Mouse (Mus musculus): Measurements from ENCODE around the gene Ttc34. TPM values are rescaled to one million over a fixed set of nuclear protein-coding genes. Genes with fewer than 3 reads are reported as not detected.

Gene Ttc34
- 0.16 TPM in 2 replicates for polyA plus RNA-seq (2012; rRNA removed)

DNA sequence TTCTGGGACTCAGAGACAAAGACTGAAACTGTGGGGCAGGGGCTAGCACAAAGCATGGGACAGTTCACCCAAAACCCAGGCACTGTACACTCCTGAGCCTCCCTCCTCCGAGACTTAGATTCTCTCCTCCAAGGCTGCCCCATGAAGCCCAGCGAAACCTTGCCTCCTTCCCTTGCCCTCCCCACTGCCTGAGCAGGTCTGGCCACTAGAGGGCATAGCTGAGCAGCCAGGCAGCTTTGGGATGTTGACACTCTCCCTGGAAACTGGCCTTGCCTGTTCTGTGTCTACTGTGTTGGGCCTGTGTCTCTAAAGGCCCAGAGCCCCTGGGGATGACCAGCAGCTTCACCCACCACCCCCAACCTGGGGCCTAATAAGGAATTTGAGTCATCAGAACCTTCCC, at the start of gene Ttc34:
Gene Ttc34, plus strand, starts transcription at position 290 of the 400 bp plus-strand sequence.

GRCm38 (mm10) chr4:154869440-154869839, 32.2 kb downstream of the Ttc34 start, which contains the start of gene Mmel1:
Gene Mmel1, plus strand, starts transcription at chr4:154869585.

DNA sequence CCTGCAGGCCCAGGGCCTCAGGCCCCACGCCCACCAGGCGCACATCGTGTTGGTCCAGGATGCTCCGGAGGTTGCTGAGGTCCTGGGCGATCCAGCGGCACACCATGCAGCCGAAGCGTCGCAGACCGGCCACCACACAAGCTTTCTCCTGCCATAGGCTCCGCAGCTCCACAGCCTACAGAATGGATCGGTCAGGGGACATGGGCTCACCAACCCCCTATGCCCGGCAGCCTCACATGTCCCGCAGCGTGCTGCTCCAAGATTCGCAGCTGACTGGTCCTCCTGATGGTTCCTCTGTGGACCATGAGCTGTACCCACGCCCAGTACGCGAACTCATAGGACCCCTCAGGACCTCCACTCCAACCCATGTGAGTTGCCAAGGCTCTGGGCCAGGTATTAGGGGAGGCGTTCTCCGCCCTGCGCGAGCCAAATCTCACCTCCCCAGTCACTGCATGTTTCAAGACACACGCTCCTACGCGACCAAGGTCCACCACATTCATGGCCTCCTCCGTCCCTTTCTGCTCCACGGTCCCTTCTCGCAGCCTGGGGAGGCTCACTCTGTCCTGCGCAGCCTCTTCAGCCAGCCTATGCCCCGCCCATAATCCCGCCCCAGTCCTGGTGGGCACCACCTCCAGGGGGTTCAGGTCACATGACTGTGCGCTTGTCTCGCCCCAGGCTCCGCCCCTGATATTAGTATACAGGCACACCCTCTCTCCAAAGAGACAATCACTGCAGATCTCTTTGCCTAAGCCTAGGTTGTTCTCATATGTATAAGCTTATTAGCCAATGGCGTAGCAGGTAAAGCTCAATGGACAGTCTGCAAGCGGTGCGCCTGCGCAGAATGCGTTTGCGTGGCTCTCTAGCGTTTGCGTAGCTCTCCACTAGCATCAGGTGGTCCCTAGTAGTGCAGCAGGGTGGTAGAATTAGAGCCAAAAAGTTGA, 61.5 kb downstream of the Ttc34 start, which contains the start of gene Fam213b:
Gene Fam213b, minus strand, starts transcription at position 630 of the 941 bp plus-strand sequence.

Other genes with a start within 250 kb of the Ttc34 start
- gene Prdm16, start 200.6 kb upstream of the Ttc34 start, polyA plus RNA-seq (2012; rRNA removed), result 4.0 and 9.2 TPM in 2 replicates
- not detected in 2 replicates for gene Actrt2, start 169.6 kb upstream of the Ttc34 start, polyA plus RNA-seq (2012; rRNA removed)
- 0.15 and 0.19 TPM in 2 replicates for gene Mmel1, start 32.1 kb downstream of the Ttc34 start, polyA plus RNA-seq (2012; rRNA removed)
- gene Fam213b, start 61.7 kb downstream of the Ttc34 start, polyA plus RNA-seq (2012; rRNA removed), result 34.6 and 43.9 TPM in 2 replicates
- gene Tnfrsf14, start 91.1 kb downstream of the Ttc34 start, polyA plus RNA-seq (2012; rRNA removed), result 9.2 and 12.1 TPM in 2 replicates
- 155 and 305 TPM in 2 replicates for gene Hes5, start 123.5 kb downstream of the Ttc34 start, polyA plus RNA-seq (2012; rRNA removed)
- 78.6 and 88.9 TPM in 2 replicates for gene Pank4, start 126.7 kb downstream of the Ttc34 start, polyA plus RNA-seq (2012; rRNA removed)
- 3.1 and 3.2 TPM in 2 replicates for gene Plch2, start 219.3 kb downstream of the Ttc34 start, polyA plus RNA-seq (2012; rRNA removed)
- 20.0 and 21.1 TPM in 2 replicates for gene Pex10, start 229.6 kb downstream of the Ttc34 start, polyA plus RNA-seq (2012; rRNA removed)
- 79.2 and 100 TPM in 2 replicates for gene Rer1, start 248.9 kb downstream of the Ttc34 start, polyA plus RNA-seq (2012; rRNA removed)
- gene Morn1, start 249.1 kb downstream of the Ttc34 start, polyA plus RNA-seq (2012; rRNA removed), result 5.6 and 6.1 TPM in 2 replicates

All from central nervous system, embryonic 11.5 days (tissue).